Mouse (Mus musculus): ENCODE measurements around the gene Lbh. TPM values are rescaled to one million over a fixed set of nuclear protein-coding genes. Genes with fewer than 3 reads are reported as not detected.

The Lbh gene
- total and polyA plus RNA-seq, 2 experiments from 2014 or later, result 28.5 to 478 TPM

DNA sequence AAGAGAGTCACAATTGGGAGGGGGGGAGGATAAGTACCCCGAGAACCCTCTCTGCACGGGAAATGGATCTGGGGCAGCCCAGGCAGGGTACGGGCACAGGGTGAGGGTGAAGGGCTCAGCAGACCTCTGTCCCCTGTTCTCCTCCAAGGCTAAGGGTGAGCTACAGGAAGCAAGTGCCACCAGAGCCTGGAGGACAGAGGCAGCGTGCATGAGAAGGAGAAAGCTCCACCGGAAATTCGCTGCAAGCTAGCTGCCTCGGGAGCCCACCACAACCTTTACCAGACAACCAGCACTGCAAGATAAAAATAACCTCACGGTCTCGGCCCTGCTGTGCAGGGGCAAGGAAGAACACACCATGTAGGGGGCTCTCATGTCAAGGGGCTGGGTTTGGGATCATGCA is 30.0 kb downstream of the Lbh start:
- Histone ChIP-seq H3K4me1 (ENCODE audit: control insufficient read depth, insufficient read depth) (peaks cover 16% of the 10 kb centered on the region), H3K27me3 (ENCODE audit: control insufficient read depth, insufficient read depth, low read length) (no peaks in the 10 kb centered on the region), H3K9ac (replicated peaks; ENCODE audit: low read depth, low read length) (peak overlapping the region; percentile 55; the same call in 1 of the 2 replicates), H3K4me2 (ENCODE audit: low read depth, low read length) (peak overlapping the region; percentile 26; the same call in 1 of the 2 replicates), H3K4me3 (ENCODE audit: low read depth, low read length) (no peak overlapping the region), H3K27ac (ENCODE audit: low read depth) (peak overlapping the region; percentile 89), H3K36me3 (replicated peaks; ENCODE audit: control insufficient read depth, insufficient read depth, low read length) (no peaks in the 10 kb centered on the region), H3K9me3 (replicated peaks; ENCODE audit: control insufficient read depth, low read length) (no peaks in the 10 kb centered on the region)
- WGBS, result 24% methylated on average over 9 of the region's 9 CpGs
- no peak for DNase-seq (ENCODE audit: low spot score)
- TF ChIP-seq EP300 (IDR thresholded peaks at IDR 0.05; ENCODE audit: low read depth) (no peak), CTCF (IDR thresholded peaks at IDR 0.05; ENCODE audit: low read depth) (no peak)
- ATAC-seq (ENCODE audit: insufficient read depth, low read depth), result no peak

DNA sequence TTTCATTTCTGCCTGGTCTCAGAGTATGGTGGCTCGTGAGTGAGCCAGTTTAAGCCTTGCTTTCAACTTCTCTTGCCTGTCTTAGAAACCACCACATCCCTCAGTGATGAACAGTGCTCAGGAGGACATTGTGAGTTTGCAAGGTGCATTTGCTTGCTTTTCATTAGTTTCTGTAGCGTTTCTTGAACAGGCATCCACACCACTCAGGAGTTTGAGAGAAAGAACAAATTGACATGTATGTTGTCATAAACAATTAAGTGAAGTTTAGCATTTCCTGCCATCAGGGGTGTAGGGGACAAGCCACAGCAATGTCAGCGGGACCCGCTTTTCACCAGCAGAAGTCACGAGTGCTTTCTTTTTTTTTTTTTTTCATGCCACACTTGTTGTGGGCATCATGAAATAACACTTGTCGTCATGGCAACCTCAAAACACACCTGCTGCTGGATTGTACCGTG is 31.2 kb downstream of the Lbh start:
- no peak overlapping the region for H3K27ac ChIP-seq (ENCODE audit: low read depth)
- no peak for ATAC-seq (ENCODE audit: insufficient read depth, low read depth)

DNA sequence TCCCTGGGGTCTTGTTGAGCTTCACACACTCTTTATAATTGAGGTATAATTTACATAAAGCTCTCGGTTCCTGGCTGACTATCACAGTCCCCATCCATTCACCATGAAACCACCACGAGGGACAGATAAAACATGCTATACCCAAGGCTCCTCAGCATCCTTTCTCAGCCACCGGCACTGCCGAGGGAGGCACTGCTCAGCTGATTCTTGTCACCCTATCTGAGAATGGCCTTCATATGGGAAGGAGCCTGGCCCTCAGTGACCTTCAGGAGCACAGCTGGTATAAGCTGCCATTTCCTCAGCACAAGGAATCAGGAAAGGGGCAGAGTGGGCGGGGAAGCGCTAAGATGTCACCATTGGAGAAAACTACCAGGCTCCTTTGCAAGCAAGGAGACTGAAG is 33.2 kb downstream of the Lbh start:
- peaks cover 20% of the 10 kb centered on the region for H3K4me1 ChIP-seq (ENCODE audit: control insufficient read depth, insufficient read depth)
- H3K36me3 ChIP-seq (replicated peaks; ENCODE audit: control insufficient read depth, insufficient read depth, low read length), result no peaks in the 10 kb centered on the region
- no peak overlapping the region for H3K4me2 ChIP-seq (ENCODE audit: low read depth, low read length)
- 63% methylated on average over 6 of the region's 6 CpGs for WGBS
- ATAC-seq (ENCODE audit: insufficient read depth, low read depth) (no peak), DNase-seq (ENCODE audit: low spot score) (no peak)
- no peak overlapping the region for H3K27ac ChIP-seq (ENCODE audit: low read depth)
- TF ChIP-seq CTCF (IDR thresholded peaks at IDR 0.05; ENCODE audit: low read depth), result no peak
- no peak for TF ChIP-seq EP300 (IDR thresholded peaks at IDR 0.05; ENCODE audit: low read depth)
- no peaks in the 10 kb centered on the region for H3K9me3 ChIP-seq (replicated peaks; ENCODE audit: control insufficient read depth, low read length)
- no peak overlapping the region for H3K9ac ChIP-seq (replicated peaks; ENCODE audit: low read depth, low read length)
- no peak overlapping the region for H3K4me3 ChIP-seq (ENCODE audit: low read depth, low read length)
- H3K27me3 ChIP-seq (ENCODE audit: control insufficient read depth, insufficient read depth, low read length), result no peaks in the 10 kb centered on the region

More for the DNA sequence above, 31.2 kb downstream of the Lbh start:
- Histone ChIP-seq H3K9me3 (replicated peaks; ENCODE audit: control insufficient read depth, low read length) (no peaks in the 10 kb centered on the region), H3K36me3 (replicated peaks; ENCODE audit: control insufficient read depth, insufficient read depth, low read length) (no peaks in the 10 kb centered on the region), H3K4me2 (ENCODE audit: low read depth, low read length) (no peak overlapping the region), H3K27me3 (ENCODE audit: control insufficient read depth, insufficient read depth, low read length) (no peaks in the 10 kb centered on the region), H3K9ac (replicated peaks; ENCODE audit: low read depth, low read length) (no peak overlapping the region), H3K4me1 (ENCODE audit: control insufficient read depth, insufficient read depth) (peaks cover 16% of the 10 kb centered on the region), H3K4me3 (ENCODE audit: low read depth, low read length) (no peak overlapping the region)
- TF ChIP-seq CTCF (IDR thresholded peaks at IDR 0.05; ENCODE audit: low read depth), result no peak
- TF ChIP-seq EP300 (IDR thresholded peaks at IDR 0.05; ENCODE audit: low read depth), result no peak
- WGBS, result 88% methylated on average over 7 of the region's 7 CpGs
- DNase-seq (ENCODE audit: low spot score), result no peak

GRCm38 (mm10) chr17:72953811-72954685 is 35.9 kb downstream of the Lbh start:
- H3K27ac ChIP-seq (ENCODE audit: low read depth), result no peak overlapping the region
- peaks cover 11% of the 10 kb centered on the region for H3K4me1 ChIP-seq (ENCODE audit: control insufficient read depth, insufficient read depth)
- DNase-seq (ENCODE audit: low spot score), result no peak
- H3K9ac ChIP-seq (replicated peaks; ENCODE audit: low read depth, low read length), result no peak overlapping the region
- H3K9me3 ChIP-seq (replicated peaks; ENCODE audit: control insufficient read depth, low read length), result no peaks in the 10 kb centered on the region
- no peak overlapping the region for H3K4me2 ChIP-seq (ENCODE audit: low read depth, low read length)
- H3K36me3 ChIP-seq (replicated peaks; ENCODE audit: control insufficient read depth, insufficient read depth, low read length), result no peaks in the 10 kb centered on the region
- 88% methylated on average over 6 of the region's 6 CpGs for WGBS
- TF ChIP-seq CTCF (IDR thresholded peaks at IDR 0.05; ENCODE audit: low read depth) (no peak), EP300 (IDR thresholded peaks at IDR 0.05; ENCODE audit: low read depth) (no peak)
- no peaks in the 10 kb centered on the region for H3K27me3 ChIP-seq (ENCODE audit: control insufficient read depth, insufficient read depth, low read length)
- ATAC-seq (ENCODE audit: insufficient read depth, low read depth), result no peak
- H3K4me3 ChIP-seq (ENCODE audit: low read depth, low read length), result no peak overlapping the region

DNA sequence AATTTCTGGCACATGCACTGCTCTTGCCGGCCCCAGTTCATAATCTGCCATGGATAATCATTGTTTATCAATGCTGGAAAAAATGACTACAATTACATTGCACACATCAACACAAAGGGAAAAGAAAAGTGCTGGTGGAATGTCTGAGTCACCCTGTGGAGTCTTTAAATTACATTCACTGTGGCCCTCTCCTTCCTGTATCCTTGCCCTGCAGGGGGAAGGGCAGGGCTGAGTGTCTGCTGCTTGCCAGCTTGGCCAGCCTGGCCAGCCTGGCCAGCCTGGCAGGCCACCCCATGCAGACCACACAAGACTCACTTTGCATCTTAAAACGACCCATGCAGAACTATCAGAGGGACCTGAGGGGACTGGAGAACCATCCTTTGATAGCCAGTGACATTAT is 37.4 kb downstream of the Lbh start:
- TF ChIP-seq CTCF (IDR thresholded peaks at IDR 0.05; ENCODE audit: low read depth) (no peak), EP300 (IDR thresholded peaks at IDR 0.05; ENCODE audit: low read depth) (no peak)
- Histone ChIP-seq H3K4me3 (ENCODE audit: low read depth, low read length) (no peak overlapping the region), H3K9ac (replicated peaks; ENCODE audit: low read depth, low read length) (no peak overlapping the region), H3K36me3 (replicated peaks; ENCODE audit: control insufficient read depth, insufficient read depth, low read length) (no peaks in the 10 kb centered on the region), H3K27ac (ENCODE audit: low read depth) (peak overlapping the region; percentile 40; the same call in 1 of the 2 replicates), H3K4me1 (ENCODE audit: control insufficient read depth, insufficient read depth) (peaks cover 11% of the 10 kb centered on the region), H3K27me3 (ENCODE audit: control insufficient read depth, insufficient read depth, low read length) (no peaks in the 10 kb centered on the region), H3K4me2 (ENCODE audit: low read depth, low read length) (no peak overlapping the region), H3K9me3 (replicated peaks; ENCODE audit: control insufficient read depth, low read length) (no peaks in the 10 kb centered on the region)
- no peak for DNase-seq (ENCODE audit: low spot score)
- ATAC-seq (ENCODE audit: insufficient read depth, low read depth), result no peak
- 17% methylated on average over 2 of the region's 2 CpGs for WGBS
